Mouse (Mus musculus) heart, adult 2 months (tissue): ENCODE results near the gene Ccdc141. TPM values are rescaled to one million over a fixed set of nuclear protein-coding genes. Genes with fewer than 3 reads are reported as not detected.

Experiments used
- DNase-seq, 2 experiments: peaks; one replicate each; pipeline ENCODE4 v3.0.0; 2021
- H3K27ac ChIP-seq: fragments of 200-600 bp; 2 replicates; pipeline ENCODE4 v1.8.1; 2022
- H3K27me3 ChIP-seq: fragments of 200-500 bp; 2 replicates; pipeline ENCODE4 v1.6.1; 2012; ENCODE audit warnings: mild to moderate bottlenecking, low read length, inconsistent platforms, mixed read lengths; ENCODE audit not compliant: control insufficient read depth, insufficient read depth
- H3K36me3 ChIP-seq: fragments of 200-500 bp; 2 replicates; pipeline ENCODE4 v1.6.1; 2012; ENCODE audit warnings: low read length, inconsistent platforms; ENCODE audit not compliant: control insufficient read depth, insufficient read depth
- H3K4me1 ChIP-seq: fragments of 200-500 bp; 2 replicates; pipeline ENCODE4 v1.6.1; 2011; ENCODE audit warnings: low read length; ENCODE audit not compliant: control insufficient read depth, insufficient read depth
- H3K4me3 ChIP-seq: fragments of 200-600 bp; 2 replicates; pipeline ENCODE4 v1.8.1; 2022
- H3K79me2 ChIP-seq: fragments of 200-500 bp; replicated peaks from 2 replicates; pipeline ENCODE4 v1.6.1; 2012; ENCODE audit warnings: mild to moderate bottlenecking, inconsistent platforms, low read length, moderate library complexity, mixed read lengths; ENCODE audit not compliant: control insufficient read depth, insufficient read depth
- H3K9ac ChIP-seq: fragments of 200-500 bp; 2 replicates; pipeline ENCODE4 v1.6.1; 2012; ENCODE audit warnings: low read depth, mild to moderate bottlenecking, control low read depth, inconsistent platforms, low read length, mixed read lengths
- CTCF ChIP-seq: fragments of 200-600 bp; IDR thresholded peaks from 2 replicates; pipeline ENCODE4 v1.8.1; 2022; ENCODE audit warnings: antibody characterized with exemption, mild to moderate bottlenecking, moderate library complexity
- EP300 ChIP-seq: fragments of 200-500 bp; IDR thresholded peaks from 2 replicates; pipeline ENCODE4 v1.6.1; 2011; ENCODE audit warnings: low read depth, low read length, control low read depth; ENCODE audit not compliant: insufficient read depth
- POLR2A ChIP-seq: fragments of 200-500 bp; IDR thresholded peaks from 2 replicates; pipeline ENCODE4 v1.6.1; 2011; ENCODE audit warnings: mild to moderate bottlenecking, low read depth, low read length, control low read depth; ENCODE audit not compliant: insufficient read depth
- WGBS: fragments of 180-500 bp; shearing (Covaris S2); methylation state at CpG from one replicate; pipeline ENCODE4 v1.1.7; 2018; 5-methylcytosine and 5-hydroxymethylcytosine counted together
- intact Hi-C: fragments of 180-260 bp; cut with DNase I; formaldehyde crosslinking; loops from one replicate; pipeline ENCODE4 v1.15.1; 2025
- long read RNA-seq: library from polyadenylated mRNA; stranded (forward); transcript quantifications from one replicate; pipeline ENCODE4 v2.0.0, GENCODE M21; 2021
- polyA plus RNA-seq: library from polyadenylated mRNA; depleted of rRNA; stranded (reverse); fragments of >200 nt; gene quantifications from 2 replicates; pipeline ENCODE4 v1.2.3, GENCODE M21; 2012; rRNA removed
- total RNA-seq, 2 experiments: library from RNA; stranded (reverse); gene quantifications; 2 replicates each; pipeline ENCODE4 v1.2.3; 2021

Gene Ccdc141
- total RNA-seq: 100 to 1,000 TPM; 182 to 189 TPM
- polyA plus RNA-seq: 35.6 and 50.8 TPM in 2 replicates
- long read RNA-seq, full-length matches to known transcripts: 38 of 77 reads
- long read RNA-seq, partial matches to known transcripts: 22 of 77 reads
- long read RNA-seq, other reads (novel, unspliced or antisense): 17 of 77 reads

GRCm38 (mm10) chr2:77170633-77171105, at the start of gene Ccdc141:
TSS of gene Ccdc141 (minus strand) at chr2:77170636.
- no peaks in the 10 kb centered on the region for H3K27me3 ChIP-seq

DNA sequence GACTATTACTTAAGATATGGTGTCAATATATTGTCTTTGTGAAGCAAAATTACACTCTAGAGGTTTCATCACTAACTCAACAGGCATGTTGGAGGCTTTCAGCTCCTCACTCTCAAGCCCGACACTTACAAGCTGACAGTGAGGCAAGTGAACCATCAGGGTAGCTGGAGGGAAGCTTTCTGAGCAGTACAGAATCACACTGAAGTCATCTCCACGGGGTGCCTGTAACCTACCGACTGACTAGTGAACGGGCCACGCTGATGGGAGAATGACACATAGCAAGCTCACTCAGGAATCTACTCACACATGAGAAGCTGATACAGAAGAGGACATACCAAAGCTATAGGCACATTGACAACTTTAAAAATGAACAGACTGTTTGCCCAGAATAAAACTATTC, 42.4 kb upstream of the Ccdc141 start:
- intact Hi-C loops: no loop called here
- Histone ChIP-seq H3K4me3 (no peak overlapping the region), H3K79me2 (no peaks in the 10 kb centered on the region), H3K4me1 (peaks cover 2% of the 10 kb centered on the region; the same call in 1 of the 2 replicates), H3K36me3 (peaks cover 11% of the 10 kb centered on the region), H3K27ac (no peak overlapping the region), H3K9ac (no peak overlapping the region), H3K27me3 (no peaks in the 10 kb centered on the region)
- DNase-seq: no peak
- WGBS: 65% methylated on average over 5 of the region's 5 CpGs
- TF ChIP-seq POLR2A: no peak
- no peak for TF ChIP-seq EP300
- TF ChIP-seq CTCF: no peak

More at GRCm38 (mm10) chr2:77170633-77171105, at the start of gene Ccdc141:
- Histone ChIP-seq H3K36me3 (peaks cover 15% of the 10 kb centered on the region), H3K9ac (peak within 1 kb of the TSS; percentile 58), H3K4me3 (peak within 1 kb of the TSS; percentile 71), H3K4me1 (peaks cover 10% of the 10 kb centered on the region), H3K27ac (peak within 1 kb of the TSS; percentile 96), H3K79me2 (no peaks in the 10 kb centered on the region)
- no peak for TF ChIP-seq EP300
- TF ChIP-seq CTCF: no peak
- no peak for TF ChIP-seq POLR2A
- intact Hi-C loops: no loop called here
- WGBS: 1% methylated on average over 6 of the region's 6 CpGs
- no peak for DNase-seq

- H3K79me2 ChIP-seq: no peaks in the 10 kb centered on the region
- H3K27ac ChIP-seq: no peak overlapping the region
- no peak overlapping the region for H3K9ac ChIP-seq
- no peaks in the 10 kb centered on the region for H3K4me1 ChIP-seq
- no peaks in the 10 kb centered on the region for H3K27me3 ChIP-seq
- no peaks in the 10 kb centered on the region for H3K36me3 ChIP-seq
- WGBS: 93% methylated on average over 3 of the region's 3 CpGs
- H3K4me3 ChIP-seq: no peak overlapping the region
- DNase-seq: no peak
- intact Hi-C loops: loop anchor here (10.0 kb wide), 1 partner anchor 142 kb away; no protein-coding TSS in a partner anchor
- no peak for TF ChIP-seq POLR2A
- no peak for TF ChIP-seq EP300
- TF ChIP-seq CTCF: no peak
Observed at GRCm38 (mm10) chr2:77206951-77207350, 36.5 kb upstream of the Ccdc141 start.

GRCm38 (mm10) chr2:77203916-77204315, 33.5 kb upstream of the Ccdc141 start:
- intact Hi-C loops: loop anchor here (10.0 kb wide), 1 partner anchor 139 kb away; no protein-coding TSS in a partner anchor
- Histone ChIP-seq H3K27me3 (no peaks in the 10 kb centered on the region), H3K4me3 (no peak overlapping the region), H3K27ac (no peak overlapping the region), H3K9ac (no peak overlapping the region), H3K36me3 (no peaks in the 10 kb centered on the region), H3K79me2 (no peaks in the 10 kb centered on the region), H3K4me1 (peaks cover 2% of the 10 kb centered on the region)
- DNase-seq: no peak
- no peak for TF ChIP-seq POLR2A
- no peak for TF ChIP-seq EP300
- TF ChIP-seq CTCF: peak; percentile 76
- WGBS: 39% methylated on average over 2 of the region's 2 CpGs

- Histone ChIP-seq H3K79me2 (no peaks in the 10 kb centered on the region), H3K4me3 (no peak overlapping the region), H3K36me3 (no peaks in the 10 kb centered on the region), H3K27ac (no peak overlapping the region), H3K9ac (no peak overlapping the region), H3K27me3 (no peaks in the 10 kb centered on the region), H3K4me1 (peaks cover 2% of the 10 kb centered on the region)
- 98% methylated on average over 1 of the region's 1 CpGs for WGBS
- intact Hi-C loops: loop anchor here (10.0 kb wide), 1 partner anchor 137 kb away; no protein-coding TSS in a partner anchor
- DNase-seq: no peak
- TF ChIP-seq CTCF: no peak
- TF ChIP-seq POLR2A: no peak
- no peak for TF ChIP-seq EP300
Observed at GRCm38 (mm10) chr2:77201900-77202299, 31.5 kb upstream of the Ccdc141 start.

DNA sequence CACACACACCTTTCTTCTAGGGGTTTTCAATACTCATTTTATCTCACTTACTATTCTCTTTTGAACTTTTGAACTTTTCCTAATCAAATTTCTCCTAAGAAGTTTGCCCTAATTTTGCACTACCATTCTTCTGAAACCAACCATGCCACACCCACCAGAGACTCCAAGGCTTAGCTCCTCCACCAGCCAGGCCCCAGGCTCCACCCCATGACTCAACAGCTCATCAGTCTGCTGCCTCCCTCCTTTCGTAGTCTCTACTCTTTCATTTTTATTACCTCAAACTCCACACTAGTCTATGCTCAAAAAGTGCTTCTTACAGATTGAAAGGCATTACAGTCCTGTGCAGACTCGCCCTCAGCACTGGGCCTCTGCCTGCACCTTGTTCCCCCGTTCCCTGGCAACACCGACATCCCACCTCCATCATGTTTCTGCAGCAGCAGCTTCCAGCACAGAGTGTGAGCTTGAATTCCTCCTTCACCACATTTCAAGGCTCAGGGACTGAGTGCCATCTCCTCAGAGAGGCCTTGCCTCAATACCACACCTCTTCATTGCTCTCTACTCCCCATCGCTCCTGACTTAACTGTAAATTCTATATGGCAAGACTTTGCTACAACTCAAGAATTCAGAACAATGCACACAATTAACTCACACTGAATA, 30.6 kb upstream of the Ccdc141 start:
- H3K36me3 ChIP-seq: no peaks in the 10 kb centered on the region
- no peak overlapping the region for H3K27ac ChIP-seq
- WGBS: 85% methylated on average over 5 of the region's 5 CpGs
- no peak overlapping the region for H3K9ac ChIP-seq
- intact Hi-C loops: loop anchor here (10.0 kb wide), 1 partner anchor 136 kb away; no protein-coding TSS in a partner anchor
- H3K4me1 ChIP-seq: peaks cover 2% of the 10 kb centered on the region
- no peaks in the 10 kb centered on the region for H3K79me2 ChIP-seq
- no peak overlapping the region for H3K4me3 ChIP-seq
- H3K27me3 ChIP-seq: no peaks in the 10 kb centered on the region
- DNase-seq: no peak
- no peak for TF ChIP-seq CTCF
- no peak for TF ChIP-seq EP300
